Mouse (Mus musculus) kidney, postnatal 14 days (tissue): ENCODE measurements around the gene Ikzf2.

Experiments
- DNase-seq: peaks from one replicate; pipeline ENCODE4 v3.0.0; 2022; ENCODE audit warnings: mixed read lengths

The Ikzf2 gene

GRCm38 (mm10) chr1:69658051-69658450, 29.0 kb downstream of the Ikzf2 start:
- no peak for DNase-seq

DNA sequence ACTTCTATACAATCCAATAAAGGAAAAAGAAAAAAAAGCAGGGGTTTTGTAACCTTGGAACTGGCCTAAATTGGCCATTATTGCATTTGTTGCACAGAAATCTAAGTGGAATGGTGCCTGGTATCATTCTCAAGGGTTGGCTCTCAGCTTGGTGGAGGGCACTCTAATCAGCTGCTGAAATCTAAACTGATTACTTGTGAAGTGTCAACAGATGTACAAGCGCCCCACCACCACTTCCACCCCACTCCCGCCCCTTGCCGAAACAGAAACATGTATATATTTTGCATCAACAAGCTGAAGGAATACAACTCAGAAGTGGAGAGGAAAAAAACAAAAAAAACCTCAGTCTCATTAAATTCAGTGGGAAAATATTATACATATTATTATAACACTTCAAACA, 29.6 kb downstream of the Ikzf2 start:
- DNase-seq = no peak

- DNase-seq = peak; percentile 1
Measured at GRCm38 (mm10) chr1:69656929-69657328, 30.1 kb downstream of the Ikzf2 start.

- DNase-seq = no peak
Measured at GRCm38 (mm10) chr1:69656047-69656782, 30.8 kb downstream of the Ikzf2 start.

DNA sequence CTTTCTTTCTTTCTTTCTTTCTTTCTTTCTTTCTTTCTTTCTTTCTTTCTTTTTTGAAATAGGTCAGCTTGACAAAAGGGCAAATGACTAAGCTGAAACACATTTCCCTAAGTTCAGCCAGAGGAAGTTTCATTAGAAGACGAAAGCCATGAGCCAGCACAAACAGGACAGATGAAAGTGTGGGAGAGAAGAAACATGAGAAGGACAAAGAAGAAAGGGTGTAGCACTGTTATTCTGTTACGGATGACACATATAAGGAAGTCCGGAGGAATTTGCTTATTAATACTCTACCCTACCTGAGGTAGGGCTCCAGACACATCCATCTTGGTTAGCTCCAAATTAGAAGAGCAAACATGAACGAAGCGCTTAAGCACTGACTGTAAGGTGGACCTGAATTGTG, 31.7 kb downstream of the Ikzf2 start:
- DNase-seq = no peak

GRCm38 (mm10) chr1:69654955-69655354, 32.1 kb downstream of the Ikzf2 start:
- DNase-seq = no peak

GRCm38 (mm10) chr1:69653419-69653818, 33.6 kb downstream of the Ikzf2 start:
- no peak for DNase-seq

DNA sequence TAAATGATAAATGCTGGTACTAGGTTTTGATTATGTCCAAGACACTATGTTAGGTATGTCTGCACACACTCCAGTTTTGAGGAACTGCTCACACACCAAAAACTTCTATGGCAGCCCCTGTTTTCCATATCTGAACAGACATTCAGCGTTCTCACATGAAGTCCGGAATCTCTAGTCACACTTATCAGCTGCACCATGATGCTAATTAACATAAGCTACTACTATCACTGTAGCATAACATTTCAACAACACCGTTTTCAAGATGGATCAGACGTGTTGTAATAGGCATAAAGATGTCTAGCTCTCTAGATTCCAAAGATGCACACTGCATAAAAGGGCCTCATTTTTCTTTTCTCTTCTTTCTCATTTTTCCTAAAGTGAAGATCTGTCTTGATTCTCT, 43.9 kb downstream of the Ikzf2 start:
- no peak for DNase-seq

DNA sequence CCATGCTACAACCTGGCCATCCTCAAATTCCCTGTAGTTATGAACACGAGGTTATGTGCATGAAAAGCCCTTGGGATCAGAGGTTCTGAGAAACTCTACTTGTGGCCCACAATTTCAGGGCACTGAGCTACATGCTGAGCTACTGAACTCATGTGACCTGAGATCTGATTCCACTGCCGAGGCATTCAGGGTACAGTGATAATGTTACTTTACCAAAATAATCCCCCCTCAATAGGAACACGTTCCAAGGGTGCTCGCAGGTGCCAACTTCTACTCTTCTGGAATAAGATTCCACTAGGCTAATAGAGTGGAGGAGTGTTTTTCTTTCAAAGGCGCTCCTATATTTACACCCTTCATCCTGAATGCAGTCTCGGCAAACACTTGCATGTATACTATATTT, 45.1 kb downstream of the Ikzf2 start:
- no peak for DNase-seq

- DNase-seq = no peak
Measured at GRCm38 (mm10) chr1:69638321-69638720, 48.7 kb downstream of the Ikzf2 start.

GRCm38 (mm10) chr1:69637907-69638306, 49.1 kb downstream of the Ikzf2 start:
- no peak for DNase-seq

DNA sequence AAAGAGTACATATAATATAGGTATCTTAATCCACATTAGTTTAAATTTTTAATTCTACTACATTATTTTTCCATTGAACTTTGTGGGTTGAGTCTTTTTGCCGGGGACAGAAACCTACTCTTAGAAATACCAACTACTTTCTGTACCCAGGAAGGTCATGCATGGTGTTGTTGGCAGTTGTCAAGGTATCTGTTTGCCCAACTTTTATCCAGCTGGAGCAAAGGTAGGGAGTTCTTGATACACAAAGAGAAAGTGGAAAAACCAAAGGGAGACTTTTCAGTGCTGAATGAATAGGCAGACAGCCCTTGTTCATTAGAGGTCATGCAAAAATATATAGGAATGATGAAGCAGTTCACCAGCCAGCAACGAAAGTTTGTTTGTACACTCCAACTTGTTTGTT, 52.8 kb downstream of the Ikzf2 start:
- no peak for DNase-seq

- no peak for DNase-seq
Measured at GRCm38 (mm10) chr1:69630508-69630907, 56.5 kb downstream of the Ikzf2 start.

DNA sequence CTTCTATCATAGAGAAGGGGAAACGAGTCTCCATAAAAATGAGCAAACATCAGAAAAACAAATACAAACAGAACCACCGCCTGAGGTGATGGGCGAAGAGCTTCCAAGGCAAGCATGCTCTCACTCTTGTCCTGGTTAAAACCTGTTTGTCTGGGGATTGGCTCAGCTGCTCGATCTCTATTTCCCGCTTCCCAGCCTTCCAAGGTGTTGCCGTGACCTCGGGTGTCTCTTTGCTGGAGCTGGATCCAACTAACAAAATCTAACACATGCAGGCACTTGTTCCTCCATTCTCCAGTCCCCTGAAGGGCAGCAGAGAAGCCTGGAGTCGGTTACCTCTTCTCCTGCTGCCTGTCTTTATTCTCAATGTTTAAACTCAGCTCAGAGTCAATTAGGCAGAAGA, 57.5 kb downstream of the Ikzf2 start:
- no peak for DNase-seq

DNA sequence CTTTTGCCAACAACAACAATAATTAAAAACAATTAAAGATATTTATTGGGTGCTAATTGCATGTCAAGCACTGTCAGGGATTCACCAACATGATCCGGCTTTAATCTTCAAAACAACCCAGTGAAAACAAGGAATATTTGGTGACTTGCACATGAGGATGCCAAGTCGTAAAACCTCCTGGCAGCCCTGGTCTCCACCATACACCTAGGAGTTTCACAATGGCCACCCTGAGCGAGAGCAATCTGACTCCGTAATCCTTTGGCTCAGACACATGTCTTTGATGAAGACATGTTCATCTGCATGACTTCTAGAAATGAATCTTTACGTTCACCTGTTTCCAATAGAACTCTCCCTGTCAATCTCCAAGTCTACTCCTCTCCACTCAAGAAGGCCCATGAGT, 75.0 kb downstream of the Ikzf2 start:
- DNase-seq = no peak

DNA sequence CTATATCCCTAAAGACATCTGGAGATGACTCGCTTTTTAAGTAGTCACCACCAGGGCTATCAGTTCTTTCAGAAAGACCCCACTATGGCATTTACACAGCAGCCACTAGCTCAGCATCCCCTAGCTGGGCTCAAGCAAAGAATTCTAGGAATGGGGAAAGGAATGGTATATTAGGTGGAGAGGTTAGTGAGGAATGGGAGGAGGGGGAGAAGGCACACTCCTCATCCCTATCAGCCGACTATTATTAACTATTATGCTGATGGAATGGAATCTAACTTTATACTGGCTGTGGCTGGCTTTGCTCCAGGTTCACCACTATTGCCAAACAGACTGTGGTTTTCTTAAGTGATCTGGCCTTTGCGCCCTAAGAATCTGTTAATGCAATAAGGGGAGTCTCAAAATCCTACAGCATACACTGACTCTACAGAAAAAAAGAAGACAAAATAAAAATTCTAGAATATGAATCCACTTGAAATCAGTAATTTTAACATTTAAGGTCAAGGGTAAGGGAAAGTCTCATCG, 75.8 kb downstream of the Ikzf2 start:
- DNase-seq = peak; percentile 23

- DNase-seq = peak; percentile 45
Measured at GRCm38 (mm10) chr1:69610791-69611190, 76.3 kb downstream of the Ikzf2 start.

GRCm38 (mm10) chr1:69608846-69609245, 78.2 kb downstream of the Ikzf2 start:
- DNase-seq = no peak

DNA sequence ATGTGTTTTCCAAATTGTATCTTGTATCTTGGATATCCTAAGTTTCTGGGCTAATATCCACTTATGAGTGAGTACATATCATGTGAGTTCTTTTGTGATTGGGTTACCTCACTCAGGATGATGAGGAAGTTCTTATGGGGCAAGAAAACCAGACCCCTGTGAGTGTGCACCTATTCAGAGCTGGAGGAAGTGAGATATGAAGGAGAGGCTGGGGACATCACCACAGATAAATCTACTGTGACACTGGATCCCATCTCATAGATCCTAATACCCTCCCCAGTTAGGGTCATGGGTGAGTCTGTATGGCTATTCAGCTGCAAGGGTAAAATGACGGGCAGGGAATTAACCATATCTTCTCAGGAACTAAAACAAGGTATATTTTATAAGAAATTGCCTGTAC, 80.2 kb downstream of the Ikzf2 start:
- DNase-seq = no peak

- DNase-seq = no peak
Measured at GRCm38 (mm10) chr1:69604213-69604612, 82.8 kb downstream of the Ikzf2 start.

GRCm38 (mm10) chr1:69600954-69601353, 86.1 kb downstream of the Ikzf2 start:
- no peak for DNase-seq

DNA sequence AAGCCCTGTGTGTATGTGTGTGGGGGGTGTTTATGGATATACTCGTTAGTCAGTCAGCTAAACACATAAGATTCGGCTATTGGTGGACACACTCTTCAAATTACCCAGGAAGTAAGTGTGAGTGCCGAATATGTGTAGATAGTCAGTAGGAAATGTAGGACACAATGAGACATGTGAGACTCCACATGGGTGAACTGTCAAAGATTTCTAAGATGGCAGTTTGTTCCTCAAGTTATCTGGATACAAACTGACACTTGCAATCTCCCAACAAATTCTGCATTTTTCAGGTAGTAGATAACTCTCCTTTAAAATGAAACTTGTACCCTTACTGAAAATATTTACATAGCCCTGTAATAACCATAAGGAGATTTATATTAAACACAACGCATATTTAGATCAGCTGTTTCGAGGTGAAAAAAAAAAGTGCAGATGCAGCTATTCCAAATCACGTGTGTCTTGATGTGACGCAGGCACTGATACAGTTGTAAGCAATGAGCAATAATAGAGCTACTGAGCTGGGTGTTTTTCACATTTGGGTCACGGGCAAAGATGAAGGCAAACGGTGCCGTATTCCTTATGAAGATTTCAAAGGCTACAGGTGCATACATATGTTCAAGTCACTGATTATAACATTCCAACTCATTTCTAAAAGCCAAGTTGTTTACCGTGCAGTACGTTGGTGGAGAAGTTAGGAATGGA, 87.8 kb downstream of the Ikzf2 start:
- no peak for DNase-seq

- DNase-seq = no peak
Measured at GRCm38 (mm10) chr1:69591889-69592288, 95.2 kb downstream of the Ikzf2 start.

- peak; percentile 31 for DNase-seq
Measured at GRCm38 (mm10) chr1:69591328-69591801, 95.7 kb downstream of the Ikzf2 start.
